In the genomic region with DNA sequence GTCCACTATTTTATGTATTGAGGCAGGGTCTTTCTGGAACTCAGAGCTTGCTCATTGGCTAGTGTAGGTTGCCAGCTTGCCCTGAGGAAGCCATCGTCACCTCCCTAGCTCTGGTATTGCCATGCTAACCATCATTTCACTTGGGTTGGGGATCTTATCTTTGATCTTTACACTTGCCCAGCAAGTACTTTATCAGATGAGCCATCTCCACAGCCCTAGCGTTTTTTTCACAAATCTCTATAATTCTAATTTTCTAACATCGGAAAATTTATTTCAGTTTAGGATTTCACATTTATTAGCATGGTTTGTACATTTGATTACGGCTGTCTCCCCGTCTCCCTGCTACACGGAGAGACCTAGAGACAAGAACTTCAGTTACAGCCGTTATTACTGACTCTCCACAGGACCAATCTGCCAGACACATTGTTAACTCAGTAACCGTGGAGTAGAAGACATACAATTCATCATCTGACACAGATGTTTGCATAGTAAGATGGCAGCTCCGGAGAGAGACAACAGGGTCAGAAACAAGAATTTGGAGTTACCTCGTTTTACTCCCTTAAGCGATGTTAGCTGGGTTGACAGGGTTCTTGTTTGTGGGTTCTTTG, we compare ENCODE assay signal across 8 mouse cellular contexts. TPM values are rescaled to one million over a fixed set of nuclear protein-coding genes. Genes with fewer than 3 reads are reported as not detected.
DNase-seq lines count a peak whose midpoint lies in the region; ATAC-seq and TF ChIP-seq lines count a peak whose summit lies in the region.

No protein-coding gene starts in this region.

- H3K4me1 ChIP-seq in heart, embryonic 13.5 days = peaks cover 14% of the 10 kb centered on the region
- peaks cover 0 to 9% of the 10 kb centered on the region in 2 experiments; a peak in 2 of 4 replicates for H3K4me1 ChIP-seq in MEL (ENCODE audit: control insufficient read depth in 1 of 2, insufficient read depth in 2 of 2, low read length in 2 of 2)

- no peak for TF ChIP-seq CTCF in MEL (IDR thresholded peaks at IDR 0.05 in 2 of 3, conservative IDR thresholded peaks at IDR 0.05 in 1 of 3; ENCODE audit: control insufficient read depth in 1 of 3, insufficient read depth in 1 of 3, low read depth in 2 of 3, low read length in 3 of 3, poor library complexity in 1 of 3, severe bottlenecking in 1 of 3)

- no peak for TF ChIP-seq POLR2A in MEL (IDR thresholded peaks at IDR 0.05; ENCODE audit: control insufficient read depth in 1 of 2, insufficient read depth in 1 of 2, low read depth in 1 of 2, low read length in 2 of 2, poor library complexity in 1 of 2)

- no peaks in the 10 kb centered on the region for H3K9me3 ChIP-seq in heart, embryonic 13.5 days
- no peaks in the 10 kb centered on the region for H3K9me3 ChIP-seq in MEL (replicated peaks; ENCODE audit: insufficient read depth, low read length)

- no peak for TF ChIP-seq EP300 in MEL (IDR thresholded peaks at IDR 0.05; ENCODE audit: low read depth in 1 of 2, low read length in 2 of 2)

- peak overlapping the region; percentile 87 for H3K4me2 ChIP-seq in heart, embryonic 13.5 days

- peaks cover 4% of the 10 kb centered on the region; the same call in 1 of the 2 replicates for H3K36me3 ChIP-seq in heart, embryonic 13.5 days
- peaks cover 0 to 8% of the 10 kb centered on the region in 2 experiments; a peak in 3 of 4 replicates for H3K36me3 ChIP-seq in MEL (ENCODE audit: control insufficient read depth in 1 of 2, insufficient read depth in 2 of 2, low read length in 2 of 2)

- peak overlapping the region; percentile 79 for H3K4me3 ChIP-seq in heart, embryonic 13.5 days
- peak overlapping the region; percentile 84 to 91 for H3K4me3 ChIP-seq in MEL (ENCODE audit: control insufficient read depth in 1 of 2, insufficient read depth in 1 of 2, low read depth in 2 of 2, low read length in 2 of 2)

- no peak for ATAC-seq in heart, embryonic 13.5 days (ENCODE audit: extremely low read depth, insufficient number of reproducible peaks, low FRiP score, low TSS enrichment)
- peak; percentile 2; the same call in 1 of the 2 replicates for ATAC-seq in granulocyte monocyte progenitor cell, adult 5-6 weeks (replicated peaks; ENCODE audit: poor library complexity, severe bottlenecking)
- ATAC-seq in megakaryocyte-erythroid progenitor cell, adult 5-6 weeks (replicated peaks; ENCODE audit: low FRiP score, low TSS enrichment, poor library complexity, severe bottlenecking) = peak; percentile 20

- peak overlapping the region; percentile 86 for H3K9ac ChIP-seq in heart, embryonic 13.5 days
- peak overlapping the region; percentile 79 for H3K9ac ChIP-seq in MEL (ENCODE audit: control insufficient read depth, low read depth, low read length, poor library complexity, severe bottlenecking)

- H3K27me3 ChIP-seq in heart, embryonic 13.5 days (replicated peaks) = no peaks in the 10 kb centered on the region
- H3K27me3 ChIP-seq in MEL (ENCODE audit: control insufficient read depth in 1 of 2, insufficient read depth in 2 of 2, low read length in 2 of 2) = no peaks in the 10 kb centered on the region

- no peak for DNase-seq in heart, adult 8-10 months (ENCODE audit: low spot score)
- DNase-seq in MEL (ENCODE audit: low read depth, low spot score) = peak; percentile 43
- no peak for DNase-seq in right cerebral cortex, postnatal 14 days
- DNase-seq in urinary bladder, postnatal 4 days (ENCODE audit: low spot score in 2 of 2) = no peak
- DNase-seq in frontal cortex, postnatal 10 days (ENCODE audit: low spot score in 2 of 2) = no peak

- TF ChIP-seq RAD21 in MEL (IDR thresholded peaks at IDR 0.05; ENCODE audit: low read depth, low read length) = no peak

- H3K79me2 ChIP-seq in MEL (ENCODE audit: control insufficient read depth, insufficient read depth, low read length, poor library complexity) = peaks cover 27% of the 10 kb centered on the region

- WGBS in heart, embryonic 13.5 days = 13% methylated on average over 11 of the region's 11 CpGs

- peak overlapping the region; percentile 89 for H3K27ac ChIP-seq in heart, embryonic 13.5 days (replicated peaks)
- H3K27ac ChIP-seq in MEL (ENCODE audit: control insufficient read depth, low read depth, low read length) = peak overlapping the region; percentile 94

TF ChIP-seq in MEL, 35 proteins besides CTCF, POLR2A, EP300 and RAD21:
- TF ChIP-seq MYB (IDR thresholded peaks at IDR 0.05; ENCODE audit: low read depth, low read length) (peak; percentile 61), CHD1 (IDR thresholded peaks at IDR 0.05; ENCODE audit: low read depth, low read length) (peak; percentile 71; the same call in 1 of the 2 replicates), ZNF384 (IDR thresholded peaks at IDR 0.05; ENCODE audit: low read depth, low read length) (peak; percentile 56; the same call in 1 of the 2 replicates), MAX (IDR thresholded peaks at IDR 0.05; ENCODE audit: low read length) (no peak), GATA1 (IDR thresholded peaks at IDR 0.05; ENCODE audit: low read depth, low read length) (peak; percentile 84)

RNA-seq across cellular contexts. Expression of a gene that starts 6.5 kb away (rescaled TPM):
- 15.7 and 17.1 TPM in 2 replicates for polyA plus RNA-seq in heart, embryonic 13.5 days (2015; fragmentation: Nextera tagmentation; extraction: Ambion mirVana)
- total RNA-seq in heart, adult 8-10 months (2022) = 10 to 100 TPM; 33.2 to 37.6 (median 37.1) TPM
- total RNA-seq in MEL (2012; rRNA removed) = 76.2 and 90.5 TPM in 2 replicates
- polyA plus RNA-seq in MEL (2012; ENCODE audit: insufficient read depth in 1 of 2, insufficient read length in 2 of 2, low read depth in 1 of 2, low replicate concordance in 2 of 2, missing spikeins in 1 of 2) = 100 to 1,000 TPM in 1 of 2 experiments, not detected in 1; 131 TPM
- total RNA-seq in granulocyte monocyte progenitor cell, adult 5-6 weeks (2014; fragmentation: Nextera tagmentation) = 17.0 and 24.9 TPM in 2 replicates
- total RNA-seq in granulocyte monocyte progenitor cell, adult 5-6 weeks (2017) = 17.8 and 21.1 TPM in 2 replicates
- total RNA-seq in megakaryocyte-erythroid progenitor cell, adult 5-6 weeks (2014; fragmentation: Nextera tagmentation) = 14.4 and 32.5 TPM in 2 replicates
- total RNA-seq in megakaryocyte-erythroid progenitor cell, adult 5-6 weeks (2017) = 15.8 and 24.9 TPM in 2 replicates

RNA-seq across cellular contexts. Expression of a gene that starts 24.0 kb away (rescaled TPM):
- 9.2 and 10.1 TPM in 2 replicates for polyA plus RNA-seq in heart, embryonic 13.5 days (2015; fragmentation: Nextera tagmentation; extraction: Ambion mirVana)
- 10 to 100 TPM; 13.4 to 18.7 (median 16.4) TPM for total RNA-seq in heart, adult 8-10 months (2022)
- total RNA-seq in MEL (2012; rRNA removed) = 7.9 and 10.9 TPM in 2 replicates
- 10 to 100 TPM in 1 of 2 experiments, not detected in 1; 14.9 TPM for polyA plus RNA-seq in MEL (2012; ENCODE audit: insufficient read depth in 1 of 2, insufficient read length in 2 of 2, low read depth in 1 of 2, low replicate concordance in 2 of 2, missing spikeins in 1 of 2)
- total RNA-seq in granulocyte monocyte progenitor cell, adult 5-6 weeks (2014; fragmentation: Nextera tagmentation) = 5.1 and 6.8 TPM in 2 replicates
- 6.3 and 6.6 TPM in 2 replicates for total RNA-seq in granulocyte monocyte progenitor cell, adult 5-6 weeks (2017)
- total RNA-seq in megakaryocyte-erythroid progenitor cell, adult 5-6 weeks (2014; fragmentation: Nextera tagmentation) = 3.6 and 5.5 TPM in 2 replicates
- total RNA-seq in megakaryocyte-erythroid progenitor cell, adult 5-6 weeks (2017) = 2.1 and 3.3 TPM in 2 replicates

RNA-seq across cellular contexts. Expression of a gene that starts 38.1 kb away (rescaled TPM):
- polyA plus RNA-seq in heart, embryonic 13.5 days (2015; fragmentation: Nextera tagmentation; extraction: Ambion mirVana) = 30.7 and 34.2 TPM in 2 replicates
- total RNA-seq in heart, adult 8-10 months (2022) = 10 to 100 TPM; 38.6 to 47.6 (median 42.0) TPM
- 34.8 and 40.9 TPM in 2 replicates for total RNA-seq in MEL (2012; rRNA removed)
- 10 to 100 TPM in 1 of 2 experiments, not detected in 1; 44.7 TPM for polyA plus RNA-seq in MEL (2012; ENCODE audit: insufficient read depth in 1 of 2, insufficient read length in 2 of 2, low read depth in 1 of 2, low replicate concordance in 2 of 2, missing spikeins in 1 of 2)
- total RNA-seq in granulocyte monocyte progenitor cell, adult 5-6 weeks (2014; fragmentation: Nextera tagmentation) = 31.4 and 39.4 TPM in 2 replicates
- total RNA-seq in granulocyte monocyte progenitor cell, adult 5-6 weeks (2017) = 28.2 and 64.7 TPM in 2 replicates
- total RNA-seq in megakaryocyte-erythroid progenitor cell, adult 5-6 weeks (2014; fragmentation: Nextera tagmentation) = 36.2 and 44.9 TPM in 2 replicates
- 28.5 and 65.2 TPM in 2 replicates for total RNA-seq in megakaryocyte-erythroid progenitor cell, adult 5-6 weeks (2017)

RNA-seq across cellular contexts. Expression of a gene that starts 39.1 kb away (rescaled TPM):
- polyA plus RNA-seq in heart, embryonic 13.5 days (2015; fragmentation: Nextera tagmentation; extraction: Ambion mirVana) = 24.6 and 26.2 TPM in 2 replicates
- total RNA-seq in heart, adult 8-10 months (2022) = 10 to 100 TPM; 18.7 to 26.4 (median 20.8) TPM
- total RNA-seq in MEL (2012; rRNA removed) = 23.5 and 25.4 TPM in 2 replicates
- polyA plus RNA-seq in MEL (2012; ENCODE audit: insufficient read depth in 1 of 2, insufficient read length in 2 of 2, low read depth in 1 of 2, low replicate concordance in 2 of 2, missing spikeins in 1 of 2) = 10 to 100 TPM in 1 of 2 experiments, not detected in 1; 33.2 TPM
- total RNA-seq in granulocyte monocyte progenitor cell, adult 5-6 weeks (2014; fragmentation: Nextera tagmentation) = 14.8 and 18.2 TPM in 2 replicates
- total RNA-seq in granulocyte monocyte progenitor cell, adult 5-6 weeks (2017) = 7.2 and 7.4 TPM in 2 replicates
- 13.6 and 20.9 TPM in 2 replicates for total RNA-seq in megakaryocyte-erythroid progenitor cell, adult 5-6 weeks (2014; fragmentation: Nextera tagmentation)
- 4.2 and 7.2 TPM in 2 replicates for total RNA-seq in megakaryocyte-erythroid progenitor cell, adult 5-6 weeks (2017)

RNA-seq across cellular contexts. Expression of a gene that starts 42.5 kb away (rescaled TPM):
- 19.6 and 21.5 TPM in 2 replicates for polyA plus RNA-seq in heart, embryonic 13.5 days (2015; fragmentation: Nextera tagmentation; extraction: Ambion mirVana)
- 1 to 10 TPM; 2.7 to 3.6 (median 3.1) TPM for total RNA-seq in heart, adult 8-10 months (2022)
- 7.5 and 8.8 TPM in 2 replicates for total RNA-seq in MEL (2012; rRNA removed)
- polyA plus RNA-seq in MEL (2012; ENCODE audit: insufficient read depth in 1 of 2, insufficient read length in 2 of 2, low read depth in 1 of 2, low replicate concordance in 2 of 2, missing spikeins in 1 of 2) = 10 to 100 TPM in 1 of 2 experiments, not detected in 1; 23.4 TPM
- total RNA-seq in granulocyte monocyte progenitor cell, adult 5-6 weeks (2014; fragmentation: Nextera tagmentation) = 15.2 and 20.0 TPM in 2 replicates
- total RNA-seq in granulocyte monocyte progenitor cell, adult 5-6 weeks (2017) = 4.5 and 6.7 TPM in 2 replicates
- 46.4 and 54.8 TPM in 2 replicates for total RNA-seq in megakaryocyte-erythroid progenitor cell, adult 5-6 weeks (2014; fragmentation: Nextera tagmentation)
- 13.8 and 22.0 TPM in 2 replicates for total RNA-seq in megakaryocyte-erythroid progenitor cell, adult 5-6 weeks (2017)
